Mouse (Mus musculus) cerebellum, postnatal 36 days (tissue): ENCODE data around the gene Daam1.
A peak's percentile ranks its signal among the peaks of the same experiment; 100 is the strongest.

Experiments
- DNase-seq, 2 experiments: peaks; one replicate each; pipeline ENCODE4 v3.0.0; 2021 to 2022; ENCODE audit warnings: mixed read lengths in 2 of 2

Daam1 gene

GRCm38 (mm10) chr12:71830607-71831257, at the start of gene Daam1:
Daam1 (plus strand) TSS chr12:71831078.
- DNase-seq = peak; percentile 93 to 96

GRCm38 (mm10) chr12:71781220-71781619, 49.7 kb upstream of the Daam1 start:
- no peak for DNase-seq

- no peak for DNase-seq
These were observed 46.9 kb upstream of the Daam1 start for GRCm38 (mm10) chr12:71783970-71784369.

- no peak for DNase-seq
These were observed 46.1 kb upstream of the Daam1 start for GRCm38 (mm10) chr12:71784666-71785255.

- DNase-seq = no peak
These were observed 44.4 kb upstream of the Daam1 start for GRCm38 (mm10) chr12:71786521-71786920.

GRCm38 (mm10) chr12:71788791-71789190, 42.1 kb upstream of the Daam1 start:
- no peak for DNase-seq

- DNase-seq = no peak
These were observed 40.3 kb upstream of the Daam1 start for GRCm38 (mm10) chr12:71790581-71790980.

GRCm38 (mm10) chr12:71793114-71793513, 37.8 kb upstream of the Daam1 start:
- DNase-seq = no peak

GRCm38 (mm10) chr12:71795626-71796025, 35.3 kb upstream of the Daam1 start:
- no peak for DNase-seq

- DNase-seq = no peak
These were observed 34.4 kb upstream of the Daam1 start for GRCm38 (mm10) chr12:71796517-71796916.

- DNase-seq = no peak
These were observed 23.6 kb upstream of the Daam1 start for GRCm38 (mm10) chr12:71807306-71807705.

- no peak for DNase-seq
These were observed 22.2 kb upstream of the Daam1 start for GRCm38 (mm10) chr12:71808631-71809030.

GRCm38 (mm10) chr12:71809550-71809949, 21.3 kb upstream of the Daam1 start:
- no peak for DNase-seq

- no peak for DNase-seq
These were observed 18.3 kb upstream of the Daam1 start for GRCm38 (mm10) chr12:71812567-71812966.

GRCm38 (mm10) chr12:71813251-71813650, 17.6 kb upstream of the Daam1 start:
- no peak for DNase-seq

- no peak for DNase-seq
These were observed 17.1 kb upstream of the Daam1 start for GRCm38 (mm10) chr12:71813761-71814160.

- no peak for DNase-seq
These were observed 10.8 kb upstream of the Daam1 start for GRCm38 (mm10) chr12:71820094-71820493.

GRCm38 (mm10) chr12:71821272-71821671, 9.6 kb upstream of the Daam1 start:
- no peak for DNase-seq

- no peak for DNase-seq
These were observed 9.1 kb upstream of the Daam1 start for GRCm38 (mm10) chr12:71821743-71822142.

- no peak for DNase-seq
These were observed 6.0 kb upstream of the Daam1 start for GRCm38 (mm10) chr12:71824927-71825326.

- no peak for DNase-seq
These were observed 739 bp upstream of the Daam1 start for GRCm38 (mm10) chr12:71830139-71830538.

GRCm38 (mm10) chr12:71831258-71832087, 595 bp downstream of the Daam1 start:
- peak in 1 of 2 experiments; percentile 61 for DNase-seq

- DNase-seq = peak; percentile 31 to 41
These were observed 1.3 kb downstream of the Daam1 start for GRCm38 (mm10) chr12:71832225-71832624.

GRCm38 (mm10) chr12:71834041-71834440, 3.2 kb downstream of the Daam1 start:
- DNase-seq = no peak
